Mouse (Mus musculus): ENCODE results near the gene Gps1.
A peak's percentile ranks its signal among the peaks of the same experiment; 100 is the strongest.
"Not testable (repeated sequence)": the region's sequence is repeated elsewhere in the genome, so short reads cannot be mapped to it uniquely, and the experiment has no call there.

Gene Gps1

DNA sequence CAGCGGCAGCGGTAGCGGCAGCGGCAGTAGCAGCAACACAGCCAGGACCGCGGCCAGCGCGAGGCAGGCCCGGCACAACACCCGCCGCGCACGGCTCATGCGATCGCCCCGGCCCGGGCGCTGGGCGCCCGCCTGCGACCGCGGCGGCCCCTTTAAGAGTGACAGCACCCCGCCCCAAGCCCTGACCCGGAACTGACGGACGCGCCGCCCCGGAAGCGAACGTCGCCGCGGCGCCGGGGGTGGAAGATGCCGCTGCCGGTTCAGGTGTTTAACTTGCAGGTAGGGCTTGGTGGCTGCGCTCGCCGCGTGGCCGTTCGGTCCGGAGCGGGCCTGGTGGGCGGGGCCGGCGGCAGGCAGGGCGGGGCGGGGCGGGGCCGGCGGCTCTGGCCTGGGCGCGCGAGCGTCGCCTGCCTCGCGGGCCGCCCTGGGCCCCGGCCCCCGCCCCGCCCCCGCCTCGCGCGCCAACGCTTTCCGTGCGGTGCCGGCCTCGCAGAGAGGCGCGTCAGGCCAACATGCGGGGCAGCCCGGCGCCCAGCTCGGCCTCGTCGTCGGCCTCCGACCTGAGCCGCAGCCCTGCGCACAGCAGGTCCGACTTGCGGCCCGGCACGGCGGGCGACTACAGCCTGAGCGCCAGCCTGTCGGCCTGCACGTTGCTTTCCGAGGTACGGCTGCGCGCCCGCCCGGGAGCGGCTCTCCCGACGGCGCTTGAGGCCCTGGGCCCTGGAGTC is at the start of gene Gps1, which contains the start of gene Rfng:
Gene Gps1 (plus strand): TSS at position 209 of the 728 bp plus-strand sequence.
Gene Rfng (minus strand): TSS at position 144 of the 728 bp plus-strand sequence.
- peak; percentile 54 for DNase-seq (ENCODE audit: low read depth, low spot score)

DNA sequence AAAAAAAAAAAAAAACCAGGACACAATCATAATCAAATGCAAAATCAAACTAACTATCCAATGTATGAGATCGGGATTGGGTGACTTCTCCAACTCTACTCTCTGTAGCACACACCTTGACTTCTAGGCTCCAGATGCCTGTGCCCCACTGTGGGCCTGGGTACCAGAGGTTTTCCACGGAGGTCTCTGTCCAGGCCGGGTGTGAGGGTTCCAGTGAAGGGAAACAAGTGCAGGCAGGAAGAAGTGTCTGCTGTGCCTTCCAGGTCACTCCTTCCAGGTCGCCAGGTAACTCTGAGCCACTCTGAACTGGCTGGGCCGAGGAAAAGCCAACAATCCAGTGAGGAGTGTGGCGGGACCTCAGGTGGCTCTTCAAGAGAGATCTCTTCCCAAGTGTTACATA is 47.6 kb upstream of the Gps1 start:
- DNase-seq (ENCODE audit: low read depth, low spot score) = no peak

DNA sequence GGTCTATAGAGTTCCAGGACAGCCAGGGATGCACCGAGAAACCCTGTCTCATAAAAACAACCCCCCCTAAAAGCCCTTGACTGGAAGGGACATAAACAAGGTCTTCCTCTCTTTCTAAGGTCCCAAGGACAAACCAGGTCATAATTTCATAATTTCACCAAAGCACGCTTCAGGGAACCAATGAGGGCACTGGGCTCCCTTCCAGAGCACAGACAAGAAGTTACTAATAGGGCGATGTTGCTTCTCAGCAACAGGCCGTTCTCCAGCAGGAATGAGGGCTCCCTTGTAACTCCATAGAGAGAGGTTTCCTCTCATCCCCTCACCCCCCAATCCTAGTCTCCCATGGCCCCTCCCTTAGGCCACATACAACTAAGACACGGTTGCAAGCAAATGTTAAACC is 43.1 kb upstream of the Gps1 start:
- no peak for DNase-seq (ENCODE audit: low read depth, low spot score)

DNA sequence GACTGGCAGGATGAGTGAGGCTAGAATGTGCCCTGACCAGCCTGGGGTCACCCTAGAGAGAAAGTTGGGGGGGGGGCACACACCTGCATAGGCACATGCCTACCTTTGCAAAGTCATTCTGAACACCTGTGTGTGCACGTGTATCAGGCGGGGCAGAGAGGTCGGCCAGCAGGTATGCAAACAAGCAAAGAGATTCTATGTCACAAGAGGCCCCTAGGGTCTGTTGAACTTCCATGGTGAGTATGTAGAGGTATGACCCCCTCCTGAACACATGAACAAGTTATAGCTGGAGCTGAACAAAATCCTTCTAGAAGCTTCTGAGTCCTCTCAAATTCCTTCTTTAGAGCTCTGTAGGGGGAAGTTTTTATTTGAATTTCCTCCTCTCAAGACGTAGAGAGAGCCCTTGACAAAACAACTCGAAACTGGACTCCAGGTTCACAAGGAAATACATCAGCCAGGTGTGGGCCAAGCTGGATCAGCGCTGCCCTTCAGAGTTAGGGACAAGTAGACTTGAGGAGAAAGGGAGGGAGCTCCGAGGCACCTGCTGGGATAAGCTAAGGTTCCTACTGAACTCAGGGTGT is 39.9 kb upstream of the Gps1 start:
- no peak for DNase-seq (ENCODE audit: low read depth, low spot score)

DNA sequence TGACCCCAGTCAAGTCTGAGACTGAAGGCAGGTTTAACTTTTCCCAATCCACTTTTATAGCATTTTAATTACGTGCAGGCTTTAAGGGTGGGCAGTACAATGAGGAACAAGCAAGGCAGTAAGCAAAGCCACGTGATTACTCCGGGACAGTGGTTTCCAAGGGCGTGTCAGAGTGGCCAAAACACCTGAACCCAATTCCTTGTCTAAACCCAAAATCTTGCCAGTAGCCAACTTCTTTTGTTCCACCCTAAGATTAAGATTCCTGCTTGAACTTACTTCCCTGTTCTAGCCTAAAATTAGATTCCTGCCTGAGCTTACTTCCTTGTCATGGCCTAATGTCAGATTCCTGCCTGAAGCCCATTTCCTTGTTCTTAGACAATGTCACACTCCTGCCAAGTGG is 36.1 kb upstream of the Gps1 start:
- DNase-seq (ENCODE audit: low read depth, low spot score) = no peak

DNA sequence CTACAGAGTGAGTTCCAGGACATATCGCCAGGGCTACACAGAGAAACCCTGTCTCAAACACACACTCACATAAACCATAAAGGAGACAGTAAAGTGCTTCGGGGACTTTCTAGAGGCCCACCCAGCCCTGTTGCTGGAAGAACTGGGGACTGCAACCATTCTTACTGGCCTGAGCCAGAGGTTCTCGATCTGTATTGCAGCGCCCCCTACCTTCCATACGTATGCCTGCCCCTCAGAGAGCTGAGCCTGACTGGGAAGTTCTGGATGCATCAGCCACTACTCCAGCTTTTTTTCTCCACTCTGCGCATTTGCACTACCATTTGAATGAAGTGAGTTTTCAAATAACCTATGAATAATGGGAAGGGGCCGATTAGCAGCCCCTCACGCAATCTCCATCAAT is 34.6 kb upstream of the Gps1 start:
- DNase-seq (ENCODE audit: low read depth, low spot score) = no peak

DNA sequence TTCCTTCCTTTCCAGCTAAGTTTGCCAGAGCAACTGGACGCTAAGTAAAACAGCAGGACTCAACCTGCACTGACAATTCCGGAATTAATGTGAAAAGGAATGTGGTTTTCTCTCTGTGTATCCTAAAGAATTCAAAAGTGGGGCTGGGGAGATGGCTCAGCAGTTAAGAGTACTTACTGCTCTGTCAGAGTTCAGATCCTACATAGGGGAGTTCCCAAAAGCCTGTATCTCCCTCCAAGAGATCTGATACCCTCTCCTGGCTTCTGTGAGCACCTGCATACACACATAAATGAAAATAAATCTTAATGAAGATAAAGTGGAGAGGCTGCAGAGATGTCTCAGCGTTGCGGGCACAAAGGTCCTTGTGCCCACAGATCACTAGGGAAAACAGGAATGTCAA is 32.5 kb upstream of the Gps1 start:
- no peak for DNase-seq (ENCODE audit: low read depth, low spot score)

DNA sequence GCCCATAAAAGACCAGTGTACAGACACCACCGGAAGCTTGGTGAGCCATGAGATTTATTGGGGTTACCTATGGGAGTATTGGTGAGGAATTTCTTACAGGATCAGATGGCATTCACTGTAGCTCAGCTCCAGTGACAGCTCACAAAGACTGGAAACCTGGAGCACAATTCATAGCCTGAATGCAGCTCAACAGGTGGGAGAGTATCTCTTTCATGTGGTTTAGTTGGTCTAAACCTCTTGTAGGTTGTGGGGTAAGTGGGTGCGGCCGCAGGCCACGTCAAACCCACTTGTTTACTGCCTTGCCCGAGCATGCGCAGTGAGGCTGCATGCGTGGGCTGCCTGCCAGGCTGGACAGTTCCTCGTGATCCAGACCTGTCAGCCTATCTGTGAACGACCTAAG is 23.8 kb upstream of the Gps1 start:
- DNase-seq (ENCODE audit: low read depth, low spot score) = no peak

DNA sequence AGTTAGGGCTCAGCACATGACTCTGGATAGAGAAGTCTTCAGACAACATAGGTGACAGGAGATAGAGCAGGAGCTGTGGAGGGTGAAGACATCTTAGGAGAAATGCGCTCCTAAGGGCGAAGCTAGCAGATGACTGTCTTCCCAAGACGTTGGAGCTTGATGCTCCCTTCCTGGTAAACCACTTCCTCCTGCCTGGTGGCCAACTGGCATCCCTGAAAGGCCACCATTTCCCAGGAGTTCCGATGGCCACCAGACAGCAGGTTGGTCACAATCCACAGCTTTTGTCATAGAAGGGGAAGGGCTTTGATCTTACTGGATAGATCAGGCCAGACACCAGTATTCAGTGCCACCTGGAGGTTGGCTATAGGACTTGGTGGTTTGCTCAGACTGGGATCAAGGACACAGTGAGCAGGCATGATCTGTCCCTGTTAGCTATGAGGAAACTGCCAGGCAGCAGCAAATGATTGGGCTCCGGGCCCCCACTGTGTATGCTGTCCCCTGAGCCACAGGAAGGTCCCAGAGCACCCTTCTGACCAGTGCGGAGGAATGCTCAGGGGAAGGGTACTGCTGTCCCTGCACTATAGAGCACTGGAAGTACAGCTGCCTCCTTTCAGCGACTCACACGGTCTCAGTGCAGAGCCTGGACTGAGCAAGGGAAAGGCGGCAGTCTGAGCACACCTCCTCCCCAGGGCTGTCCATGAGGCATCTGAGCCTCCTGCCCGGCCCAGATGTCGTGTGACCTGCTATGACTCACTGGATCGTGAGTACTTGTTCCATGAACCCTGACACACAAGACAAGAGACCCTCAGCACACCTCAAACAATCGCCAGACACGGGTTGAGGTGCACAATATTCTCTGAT is 22.0 kb upstream of the Gps1 start:
- DNase-seq (ENCODE audit: low read depth, low spot score) = no peak

DNA sequence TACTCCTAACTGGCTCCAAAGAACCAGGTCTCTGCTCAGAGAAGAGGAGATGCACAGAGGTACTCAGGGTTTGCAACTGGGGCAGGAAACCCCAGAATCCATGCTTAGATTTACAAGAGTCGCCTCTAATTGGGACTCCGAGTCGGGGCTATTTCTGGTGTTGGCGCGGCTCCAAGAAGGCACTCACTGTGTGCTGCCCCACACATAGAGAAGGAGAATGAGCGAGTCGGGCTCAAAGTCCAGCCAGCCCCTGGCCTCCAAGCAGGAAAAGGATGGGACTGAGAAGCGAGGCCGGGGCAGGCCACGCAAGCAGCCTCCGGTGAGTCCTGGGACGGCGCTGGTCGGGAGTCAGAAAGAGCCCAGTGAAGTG is 21.4 kb upstream of the Gps1 start, which contains the start of gene Hmga1b:
Gene Hmga1b (plus strand): TSS at position 123 of the 370 bp plus-strand sequence.
- not testable (repeated sequence) for DNase-seq (ENCODE audit: low read depth, low spot score)

DNA sequence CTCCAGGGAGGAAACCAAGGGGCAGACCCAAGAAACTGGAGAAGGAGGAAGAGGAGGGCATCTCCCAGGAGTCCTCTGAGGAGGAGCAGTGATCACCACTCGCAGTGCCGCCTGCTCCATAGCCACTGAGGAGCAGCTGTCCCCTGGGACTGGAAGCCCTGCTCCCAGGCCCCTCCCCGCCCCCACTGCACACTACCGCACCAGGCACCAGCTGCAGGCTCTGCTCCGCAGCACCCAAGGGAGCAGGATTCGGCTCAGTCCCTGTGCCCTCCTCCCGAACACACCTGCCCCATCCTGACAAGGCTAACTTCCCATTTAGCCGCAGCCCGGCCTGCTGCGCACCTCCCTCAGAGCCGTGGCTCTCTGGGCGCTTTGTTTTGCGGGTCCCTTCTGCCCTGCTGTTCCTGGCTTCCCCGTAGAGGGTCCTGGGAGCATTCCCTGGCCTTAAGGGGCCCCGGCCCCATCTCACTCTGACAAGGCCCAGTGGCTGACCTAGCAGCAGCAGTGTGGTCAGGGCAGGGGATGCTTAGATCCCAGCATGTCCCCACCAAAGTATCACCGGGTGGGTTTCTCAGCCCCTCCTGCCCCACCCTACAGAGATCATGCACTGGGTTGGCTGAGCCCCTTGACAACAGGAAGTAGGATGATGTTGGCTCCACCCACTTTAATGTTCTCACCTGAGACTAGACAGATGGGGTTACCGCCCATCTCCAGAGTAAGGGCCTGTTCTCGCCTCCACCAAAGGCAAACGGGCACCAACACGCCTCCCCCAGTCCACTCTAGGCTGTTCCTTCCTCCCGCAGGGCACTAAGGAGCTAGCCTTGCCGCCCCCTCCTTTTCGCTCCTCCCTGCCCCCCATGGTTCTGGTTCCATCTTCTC is 20.7 kb upstream of the Gps1 start:
- not testable (repeated sequence) for DNase-seq (ENCODE audit: low read depth, low spot score)

DNA sequence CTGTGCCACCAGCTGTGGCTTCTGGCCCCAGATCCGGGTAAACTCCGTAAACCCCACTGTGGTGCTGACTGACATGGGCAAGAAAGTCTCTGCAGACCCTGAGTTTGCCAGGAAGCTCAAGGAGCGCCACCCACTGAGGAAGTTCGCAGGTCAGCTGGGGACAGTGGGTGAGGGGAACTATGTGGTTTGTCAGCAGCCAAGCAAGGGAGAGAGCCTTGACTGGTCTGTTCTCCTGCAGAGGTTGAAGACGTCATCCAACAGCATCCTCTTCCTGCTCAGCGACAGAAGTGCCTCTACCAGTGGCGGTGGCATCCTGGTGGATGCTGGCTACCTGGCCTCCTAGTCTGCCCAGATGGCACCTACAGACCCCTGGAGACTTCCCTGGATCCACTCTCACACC is 17.0 kb upstream of the Gps1 start:
- DNase-seq (ENCODE audit: low read depth, low spot score) = not testable (repeated sequence)

DNA sequence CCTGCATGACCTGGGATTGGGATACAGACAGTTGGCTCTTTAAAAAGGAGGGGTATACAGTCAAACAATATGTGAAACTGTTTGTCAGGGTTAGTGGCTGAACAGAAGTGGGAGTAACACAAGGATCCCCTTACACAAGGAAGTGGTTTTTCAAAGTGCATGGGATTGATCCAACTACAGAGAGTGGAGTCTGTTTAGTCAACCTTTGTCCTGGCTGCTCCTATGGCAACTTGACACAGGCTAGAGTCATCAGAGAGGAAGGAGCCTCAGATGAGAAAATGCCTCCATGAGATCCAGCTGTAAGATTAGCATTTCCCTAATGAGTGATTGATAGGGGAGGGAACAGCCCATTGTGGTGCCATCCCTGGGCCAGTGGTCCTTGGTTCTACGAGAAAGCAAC is 15.9 kb upstream of the Gps1 start:
- DNase-seq (ENCODE audit: low read depth, low spot score) = no peak

DNA sequence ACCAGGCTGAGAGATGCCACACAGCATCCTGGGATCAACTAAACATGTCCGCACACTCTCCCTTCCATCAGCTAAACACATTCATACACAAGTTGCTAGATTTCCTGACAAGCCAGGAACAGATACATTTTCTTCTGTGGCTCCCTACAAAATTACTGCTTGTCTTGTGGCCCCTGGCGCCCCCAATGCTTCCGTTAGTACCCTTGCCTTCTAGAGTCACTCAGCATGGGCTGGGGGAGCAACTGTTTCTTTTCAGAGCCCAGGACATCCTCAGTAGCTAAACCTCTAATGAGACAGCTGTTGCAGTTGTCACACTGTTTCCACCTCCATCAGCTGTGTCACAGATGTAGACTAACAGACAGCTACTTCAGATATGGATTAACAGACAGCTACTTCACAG is 11.3 kb upstream of the Gps1 start:
- DNase-seq (ENCODE audit: low read depth, low spot score) = no peak

DNA sequence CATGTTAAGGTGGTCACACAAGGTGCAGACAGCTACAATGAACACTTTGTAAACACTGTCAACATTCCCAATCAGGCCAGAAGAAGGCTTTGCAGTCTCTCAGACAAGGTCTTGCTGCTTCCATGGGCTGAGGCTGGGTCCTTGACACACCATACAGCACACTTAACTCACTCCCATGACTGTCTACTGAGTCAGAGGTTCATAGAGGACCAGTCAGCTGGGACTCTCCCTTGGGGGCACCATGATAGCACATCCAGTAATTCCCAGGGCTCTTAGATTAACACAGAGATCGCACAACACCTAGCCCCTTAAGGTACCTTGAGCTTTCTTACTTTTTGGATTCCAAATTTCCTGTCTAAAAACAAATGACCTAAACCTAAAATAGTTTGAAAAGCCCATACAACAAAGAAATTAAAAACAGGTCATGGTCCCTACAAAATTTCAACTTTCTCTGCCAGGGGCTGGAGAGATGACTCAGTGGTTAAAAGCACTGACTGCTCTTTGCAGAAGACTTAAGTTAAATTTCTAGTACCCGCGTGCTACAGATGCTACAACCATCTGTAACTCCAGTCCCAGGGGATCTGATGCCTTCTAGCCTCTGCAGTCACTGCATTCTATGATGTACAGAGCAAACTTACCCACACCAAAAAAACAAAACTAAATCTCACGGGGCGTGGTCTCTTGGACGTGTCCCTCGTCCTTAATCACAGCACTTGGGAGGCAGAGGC is 10.4 kb upstream of the Gps1 start:
- DNase-seq (ENCODE audit: low read depth, low spot score) = no peak

DNA sequence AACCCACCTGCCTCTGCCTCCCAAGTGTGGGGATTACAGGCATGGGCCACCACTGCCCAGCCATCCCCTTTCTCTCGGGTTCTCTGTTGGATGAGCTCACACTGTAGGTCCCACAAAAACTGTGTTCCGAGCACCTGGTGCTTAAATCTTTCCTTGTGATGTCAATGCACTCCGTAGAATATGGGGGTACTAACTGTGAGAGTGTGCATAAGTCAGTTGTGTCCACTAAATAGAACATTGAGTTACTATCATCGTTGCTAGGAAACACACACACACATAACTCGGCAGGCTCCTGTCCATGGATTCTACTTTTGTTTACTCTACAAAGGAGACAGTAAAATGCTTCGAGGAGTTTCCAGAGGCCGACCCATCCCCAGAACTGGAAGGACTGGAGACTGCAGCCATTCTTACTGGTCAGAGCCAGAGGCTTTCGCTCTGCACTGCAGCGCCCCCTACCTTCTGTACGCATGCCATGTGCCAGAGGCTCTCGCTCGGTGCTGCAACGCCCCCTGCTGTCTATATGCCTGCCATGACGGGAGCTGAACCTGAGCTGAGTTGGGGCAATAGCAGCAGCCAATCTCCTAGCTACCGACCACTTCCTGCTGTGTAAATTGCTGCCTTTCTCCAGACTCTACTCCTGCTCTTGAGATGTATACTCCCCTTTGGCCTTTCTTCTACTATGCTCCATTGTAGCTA is 8.2 kb upstream of the Gps1 start:
- peak; percentile 90 for DNase-seq (ENCODE audit: low read depth, low spot score)

DNA sequence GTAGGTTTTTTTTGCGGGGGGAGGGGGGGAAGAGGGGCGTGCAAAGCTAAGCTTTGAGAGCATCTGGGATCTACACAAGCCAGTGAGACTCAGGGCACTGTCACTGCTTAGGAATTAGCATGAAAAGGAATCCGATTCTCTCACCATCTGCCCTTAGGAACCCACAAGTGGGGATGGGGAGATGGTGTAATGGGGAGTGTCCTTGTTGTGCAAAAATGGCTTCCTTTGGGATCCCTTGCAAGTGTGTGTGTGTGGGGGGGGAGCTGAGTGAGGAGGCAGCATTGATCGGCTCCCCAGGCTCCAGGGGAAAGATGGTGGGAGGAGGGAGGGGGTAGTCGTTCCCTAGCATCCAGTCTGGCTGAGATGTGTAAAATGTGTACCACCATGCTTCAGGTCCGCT is 6.9 kb upstream of the Gps1 start:
- DNase-seq (ENCODE audit: low read depth, low spot score) = no peak

DNA sequence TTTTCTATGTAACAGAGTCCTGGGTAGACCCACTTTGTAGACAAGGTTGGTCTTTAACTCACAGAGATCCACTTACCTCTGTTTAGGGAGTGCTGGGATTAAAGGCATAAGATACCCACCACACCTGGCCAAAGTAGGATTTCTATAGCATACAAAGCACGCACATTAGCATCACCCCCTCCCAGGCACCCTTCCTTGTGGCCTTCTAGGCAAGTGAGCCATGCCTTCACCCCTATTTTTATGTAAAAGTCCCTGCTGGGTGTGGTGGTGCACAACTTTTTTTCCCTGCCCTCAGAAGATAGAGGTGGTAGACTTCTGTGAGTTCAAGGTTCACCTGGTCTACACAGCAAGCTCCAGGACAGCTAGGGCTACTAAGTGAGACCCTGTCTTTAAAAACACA is 4.2 kb upstream of the Gps1 start:
- no peak for DNase-seq (ENCODE audit: low read depth, low spot score)

DNA sequence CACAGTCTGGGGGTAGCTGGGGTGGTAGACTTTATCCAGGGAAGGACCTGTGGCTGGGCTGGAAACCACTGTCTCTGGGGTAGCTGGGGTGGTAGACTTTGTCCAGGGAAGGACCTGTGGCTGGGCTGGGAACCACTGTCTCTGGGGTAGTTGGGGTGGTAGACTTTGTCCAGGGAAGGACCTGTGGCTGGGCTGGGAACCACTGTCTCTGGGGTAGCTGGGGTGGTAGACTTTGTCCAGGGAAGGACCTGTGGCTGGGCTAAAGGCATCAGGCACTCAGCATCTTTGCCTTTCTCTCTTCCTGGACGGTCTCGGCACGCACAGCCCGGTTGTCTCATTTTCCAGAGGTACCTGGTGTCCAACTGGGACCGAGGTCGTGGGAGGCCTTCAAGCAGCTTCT is 2.7 kb upstream of the Gps1 start:
- not testable (repeated sequence) for DNase-seq (ENCODE audit: low read depth, low spot score)

DNA sequence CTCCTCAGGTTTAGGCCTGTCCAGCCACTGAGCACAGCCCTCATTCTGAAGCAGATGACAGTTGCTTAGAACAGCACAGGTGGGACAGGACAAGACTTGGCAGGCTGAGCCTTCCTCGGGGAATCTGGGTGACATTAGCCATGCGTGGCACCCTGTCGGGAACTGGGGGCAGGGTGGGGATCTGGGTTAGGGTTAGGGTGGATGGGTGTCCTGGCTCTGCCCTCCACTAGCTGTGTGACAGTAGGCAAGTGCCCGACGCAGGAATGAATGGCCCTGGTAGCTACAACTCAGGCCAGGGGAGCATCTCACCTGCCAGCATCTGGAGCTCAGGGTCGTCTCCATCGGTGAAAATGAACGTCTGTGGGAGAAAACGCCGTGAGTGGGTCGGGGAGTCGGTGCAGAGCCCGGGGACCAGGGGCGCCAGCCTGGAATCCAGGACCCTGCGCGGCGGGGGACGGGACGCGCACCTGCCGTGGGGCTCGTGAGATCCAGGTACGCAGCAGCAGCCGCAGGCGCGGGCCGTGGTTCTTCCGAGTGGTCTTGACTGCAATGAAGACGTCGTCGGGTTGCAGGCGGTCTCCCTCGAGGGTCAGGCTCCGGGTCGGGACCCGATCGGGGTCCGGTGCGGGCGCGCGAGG is 527 bp upstream of the Gps1 start:
- DNase-seq (ENCODE audit: low read depth, low spot score) = no peak

Data from skeletal muscle tissue, adult 2 months (tissue).